Mouse (Mus musculus) heart, postnatal 0 days (tissue): ENCODE results near the gene Rictor. TPM values are rescaled to one million over a fixed set of nuclear protein-coding genes. Genes with fewer than 3 reads are reported as not detected.

Experiments
- ATAC-seq: fragments of 200-750 bp; cut with Nextera tagmentation; 2 replicates; pipeline ENCODE4 v1.8.0; 2017; ENCODE audit warnings: low read depth, moderate number of reproducible peaks, moderate library complexity; ENCODE audit not compliant: insufficient read depth
- DNase-seq: peaks from one replicate; pipeline ENCODE4 v3.0.0-alpha.2; 2016; ENCODE audit warnings: low spot score
- H3K27ac ChIP-seq: fragments of 300-500 bp; sonication (generic); 2 replicates; pipeline ENCODE4 v1.5.1; 2014; ENCODE audit warnings: low read depth, mild to moderate bottlenecking
- H3K27me3 ChIP-seq: fragments of 300-500 bp; sonication (generic); 2 replicates; pipeline ENCODE4 v1.6.1; 2014; ENCODE audit warnings: low read length, mixed read lengths; ENCODE audit not compliant: control insufficient read depth, insufficient read depth
- H3K36me3 ChIP-seq: fragments of 300-500 bp; sonication (generic); replicated peaks from 2 replicates; pipeline ENCODE4 v1.6.1; 2014; ENCODE audit warnings: low read length, mixed read lengths; ENCODE audit not compliant: control insufficient read depth, insufficient read depth
- H3K4me1 ChIP-seq: fragments of 300-500 bp; sonication (generic); 2 replicates; pipeline ENCODE4 v1.6.1; 2014; ENCODE audit warnings: antibody characterized with exemption; ENCODE audit not compliant: control insufficient read depth, insufficient read depth
- H3K4me2 ChIP-seq: fragments of 300-500 bp; sonication (generic); 2 replicates; pipeline ENCODE4 v1.6.1; 2014; ENCODE audit warnings: low read depth, mild to moderate bottlenecking, low read length, moderate library complexity
- H3K4me3 ChIP-seq: fragments of 300-500 bp; sonication (generic); 2 replicates; pipeline ENCODE4 v1.5.1; 2014; ENCODE audit warnings: low read depth, low read length
- H3K9ac ChIP-seq: fragments of 300-500 bp; sonication (generic); replicated peaks from 2 replicates; pipeline ENCODE4 v1.6.1; 2014; ENCODE audit warnings: low read depth, low read length, mixed read lengths
- H3K9me3 ChIP-seq: fragments of 300-500 bp; sonication (generic); replicated peaks from 2 replicates; pipeline ENCODE4 v1.6.1; 2016; ENCODE audit warnings: low read length; ENCODE audit not compliant: control insufficient read depth
- CTCF ChIP-seq: IDR thresholded peaks from 2 replicates; pipeline ENCODE4 v1.5.1; 2016; ENCODE audit warnings: antibody characterized with exemption, control low read depth, low read depth
- EP300 ChIP-seq: IDR thresholded peaks from 2 replicates; pipeline ENCODE4 v1.6.1; 2016; ENCODE audit warnings: antibody characterized with exemption, low read depth
- WGBS: fragments of 180-500 bp; shearing (Covaris S2); extraction: QIAGEN DNeasy Blood & Tissue Kit; methylation state at CpG from one replicate; pipeline ENCODE4 v1.1.7; 2014; 5-methylcytosine and 5-hydroxymethylcytosine counted together
- polyA plus RNA-seq: library from polyadenylated mRNA; unstranded; fragments of >200 nt; fragmentation: Nextera tagmentation; extraction: Ambion mirVana; gene quantifications from 2 replicates; pipeline ENCODE4 v1.2.1, GENCODE M21; 2015
- total RNA-seq: library from RNA; depleted of rRNA; stranded (reverse); fragments of >200 nt; gene quantifications from 2 replicates; pipeline ENCODE4 v1.2.3, GENCODE M21; 2014; ENCODE audit warnings: low replicate concordance

The Rictor gene
- total and polyA plus RNA-seq, 2 experiments from 2014 or later = 17.5 to 23.2 TPM

DNA sequence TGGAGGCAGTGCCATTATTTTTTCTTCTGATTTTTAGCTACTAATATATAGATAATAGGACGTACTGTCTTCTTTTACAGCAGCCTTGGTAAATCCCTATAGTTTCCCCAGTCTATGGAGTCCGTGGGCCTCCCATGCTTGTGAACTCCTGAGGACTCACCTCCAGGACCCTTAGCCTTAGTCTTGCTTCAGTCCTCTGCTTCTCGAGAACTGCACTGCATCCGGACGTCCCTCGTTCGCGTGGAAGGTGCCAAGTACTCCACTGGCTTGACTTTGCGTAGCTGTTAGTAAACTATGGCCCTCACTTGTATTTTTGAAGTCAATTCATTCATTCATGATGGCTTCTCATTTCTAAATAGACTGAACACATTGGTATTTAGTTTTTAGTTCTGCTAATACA lies 38.8 kb downstream of the Rictor start:
- Histone ChIP-seq H3K36me3 (peaks cover 31% of the 10 kb centered on the region), H3K4me2 (no peak overlapping the region), H3K27ac (no peak overlapping the region), H3K9me3 (no peaks in the 10 kb centered on the region), H3K4me1 (peaks cover 9% of the 10 kb centered on the region; the same call in 1 of the 2 replicates), H3K4me3 (no peak overlapping the region), H3K27me3 (no peaks in the 10 kb centered on the region), H3K9ac (no peak overlapping the region)
- TF ChIP-seq EP300 = no peak
- TF ChIP-seq CTCF = no peak
- ATAC-seq = no peak
- 91% methylated on average over 9 of the region's 9 CpGs for WGBS
- DNase-seq = no peak

DNA sequence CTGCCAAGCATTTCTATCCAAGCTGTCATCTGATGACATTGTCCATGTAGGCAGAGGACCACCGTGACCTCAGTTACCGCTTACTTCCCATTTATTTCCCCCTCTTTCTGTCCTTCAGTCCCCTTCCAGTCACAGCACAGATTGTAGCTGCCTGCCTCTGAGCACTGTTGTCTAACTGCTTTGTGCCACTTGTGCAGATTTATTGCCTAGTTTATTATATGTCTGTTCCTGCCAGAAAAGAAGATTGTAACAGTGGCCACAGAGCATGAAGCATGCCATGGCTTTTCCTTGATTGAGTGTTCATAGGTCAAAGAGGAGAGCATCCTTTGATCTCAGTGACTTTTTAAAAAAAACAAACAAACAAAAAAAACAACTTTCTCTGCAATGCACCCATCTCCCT lies 46.2 kb downstream of the Rictor start:
- peaks cover 28% of the 10 kb centered on the region for H3K36me3 ChIP-seq
- no peak for ATAC-seq
- WGBS = 75% methylated on average over 2 of the region's 2 CpGs

DNA sequence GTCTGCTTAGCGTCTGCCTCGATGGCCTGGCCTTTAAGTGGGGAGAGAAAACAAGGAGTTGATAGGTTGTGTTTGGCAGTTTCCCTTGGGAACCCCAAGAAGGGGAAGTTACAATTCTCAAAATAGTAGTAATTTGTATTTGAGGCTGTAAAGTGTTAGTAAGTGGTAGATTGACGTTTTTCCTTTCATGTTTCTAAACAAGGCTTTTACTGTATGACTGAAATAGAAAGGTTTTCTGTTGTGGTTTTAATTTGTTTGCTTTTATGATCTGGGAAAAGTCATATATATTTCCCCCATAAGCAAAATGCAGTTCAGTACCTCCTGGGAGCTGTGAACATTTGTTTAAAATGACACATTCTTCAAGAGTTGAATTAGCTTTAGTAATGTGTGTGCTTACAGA lies 64.1 kb downstream of the Rictor start:
- H3K9ac ChIP-seq = no peak overlapping the region
- TF ChIP-seq EP300 = no peak
- no peak for TF ChIP-seq CTCF
- no peak for ATAC-seq
- H3K27me3 ChIP-seq = no peaks in the 10 kb centered on the region
- H3K4me2 ChIP-seq = no peak overlapping the region
- 81% methylated on average over 3 of the region's 3 CpGs for WGBS
- no peaks in the 10 kb centered on the region for H3K9me3 ChIP-seq
- H3K27ac ChIP-seq = no peak overlapping the region
- peaks cover 69% of the 10 kb centered on the region for H3K36me3 ChIP-seq
- no peaks in the 10 kb centered on the region for H3K4me1 ChIP-seq
- H3K4me3 ChIP-seq = no peak overlapping the region
- no peak for DNase-seq

More for the DNA sequence above, 46.2 kb downstream of the Rictor start:
- H3K27ac ChIP-seq = no peak overlapping the region
- DNase-seq = no peak
- TF ChIP-seq CTCF (no peak), EP300 (no peak)
- no peak overlapping the region for H3K4me3 ChIP-seq
- H3K9me3 ChIP-seq = no peaks in the 10 kb centered on the region
- H3K27me3 ChIP-seq = no peaks in the 10 kb centered on the region
- H3K4me2 ChIP-seq = no peak overlapping the region
- H3K9ac ChIP-seq = no peak overlapping the region
- H3K4me1 ChIP-seq = no peaks in the 10 kb centered on the region

DNA sequence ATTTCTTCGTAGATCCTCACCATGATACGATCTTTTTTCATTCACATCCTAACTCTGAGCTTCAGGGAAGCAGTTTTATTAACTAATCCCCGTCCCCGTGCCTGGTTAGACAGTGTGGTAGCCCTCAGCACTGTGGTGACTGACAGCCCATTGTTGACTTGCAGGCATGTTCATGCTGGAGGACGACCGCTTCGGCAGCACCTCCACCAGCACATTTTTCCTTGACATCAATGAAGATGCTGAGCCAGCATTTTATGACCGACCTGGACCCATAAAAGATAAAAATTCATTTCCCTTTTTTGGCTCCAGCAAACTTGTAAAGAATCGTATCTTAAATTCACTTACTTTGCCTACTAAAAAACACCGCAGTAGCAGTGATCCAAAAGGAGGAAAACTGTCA lies 78.0 kb downstream of the Rictor start:
- DNase-seq = no peak
- TF ChIP-seq EP300 (no peak), CTCF (no peak)
- WGBS = 90% methylated on average over 10 of the region's 10 CpGs
- no peaks in the 10 kb centered on the region for H3K4me1 ChIP-seq
- peaks cover 85% of the 10 kb centered on the region for H3K36me3 ChIP-seq
- no peaks in the 10 kb centered on the region for H3K9me3 ChIP-seq
- H3K4me3 ChIP-seq = no peak overlapping the region
- no peaks in the 10 kb centered on the region for H3K27me3 ChIP-seq
- H3K9ac ChIP-seq = no peak overlapping the region
- no peak overlapping the region for H3K4me2 ChIP-seq
- ATAC-seq = no peak
- H3K27ac ChIP-seq = no peak overlapping the region

GRCm38 (mm10) chr15:6787236-6787635 lies 79.1 kb downstream of the Rictor start:
- Histone ChIP-seq H3K36me3 (peaks cover 84% of the 10 kb centered on the region), H3K27ac (no peak overlapping the region), H3K9me3 (no peaks in the 10 kb centered on the region), H3K4me2 (no peak overlapping the region), H3K9ac (no peak overlapping the region), H3K4me3 (no peak overlapping the region), H3K27me3 (no peaks in the 10 kb centered on the region), H3K4me1 (no peaks in the 10 kb centered on the region)
- WGBS = 95% methylated on average over 10 of the region's 10 CpGs
- TF ChIP-seq EP300 (no peak), CTCF (no peak)
- DNase-seq = no peak
- ATAC-seq = no peak

GRCm38 (mm10) chr15:6790011-6790410 lies 81.8 kb downstream of the Rictor start:
- DNase-seq (no peak), ATAC-seq (no peak)
- Histone ChIP-seq H3K27ac (no peak overlapping the region), H3K4me1 (no peaks in the 10 kb centered on the region), H3K9me3 (no peaks in the 10 kb centered on the region), H3K4me3 (no peak overlapping the region), H3K36me3 (peaks cover 90% of the 10 kb centered on the region), H3K4me2 (no peak overlapping the region), H3K9ac (no peak overlapping the region), H3K27me3 (no peaks in the 10 kb centered on the region)
- WGBS = 77% methylated on average over 7 of the region's 7 CpGs
- no peak for TF ChIP-seq EP300
- TF ChIP-seq CTCF = no peak
